Mouse (Mus musculus): ENCODE results near the gene Milr1. TPM values are rescaled to one million over a fixed set of nuclear protein-coding genes. Genes with fewer than 3 reads are reported as not detected.

Gene Milr1
- polyA plus RNA-seq (2015; fragmentation: Nextera tagmentation; extraction: Ambion mirVana) = 1.6 and 1.7 TPM in 2 replicates

DNA sequence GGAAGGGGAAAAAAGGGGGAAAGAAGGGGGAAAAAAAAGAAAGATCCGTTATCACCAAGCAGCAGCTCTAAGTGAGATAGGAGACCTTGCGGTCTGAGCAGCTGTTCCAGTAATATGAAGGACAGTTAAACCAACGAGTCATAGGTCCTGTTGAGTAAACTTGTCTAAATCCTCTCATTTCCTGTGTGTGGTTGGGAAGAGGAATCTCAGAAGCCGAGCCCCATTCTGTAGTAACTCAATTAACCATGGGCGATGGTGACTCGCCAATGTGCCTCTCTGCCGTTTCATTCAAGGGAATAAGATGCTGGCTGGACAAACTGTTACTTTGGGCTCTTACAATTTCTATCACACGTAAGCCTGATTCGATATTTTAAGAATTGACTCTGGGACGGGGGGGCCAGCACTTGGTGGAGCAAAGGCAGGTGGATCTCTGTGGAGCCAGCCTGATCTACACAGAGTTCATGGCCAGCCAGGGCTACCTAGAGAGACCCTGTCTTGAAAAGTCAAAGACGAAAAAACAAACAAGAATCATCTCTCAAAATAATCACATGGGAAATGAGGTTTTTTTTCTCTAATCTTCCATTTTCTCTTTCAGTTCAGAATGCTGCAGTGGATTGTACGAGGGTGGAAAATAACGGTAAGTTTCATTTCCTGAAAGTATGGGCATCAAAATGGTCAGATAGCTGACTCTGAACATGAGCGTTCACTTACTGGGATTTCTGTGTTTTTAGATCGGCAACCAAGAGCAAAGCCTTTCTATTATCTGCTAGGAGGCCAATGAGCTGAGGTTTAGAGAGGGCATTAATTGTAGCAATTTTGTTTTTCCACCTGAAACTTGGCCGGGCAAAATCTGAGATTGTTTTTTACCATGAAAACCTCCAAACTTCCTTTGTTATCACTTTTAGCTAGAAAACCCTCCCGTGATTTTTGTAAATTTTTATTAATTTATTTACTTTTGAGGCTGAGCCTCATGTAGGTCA, at the start of gene Milr1:
Gene Milr1, plus strand, starts transcription at position 188 of the 980 bp plus-strand sequence.
- ATAC-seq = no peak
- Histone ChIP-seq H3K36me3 (ENCODE audit: control insufficient read depth, insufficient read depth, low read length) (no peaks in the 10 kb centered on the region), H3K9ac (ENCODE audit: low read depth, low read length) (no peak within 1 kb of the TSS), H3K4me1 (ENCODE audit: control insufficient read depth, insufficient read depth, low read length) (no peaks in the 10 kb centered on the region), H3K4me2 (ENCODE audit: low read depth, low read length) (no peak within 1 kb of the TSS), H3K27ac (ENCODE audit: low read length) (no peak within 1 kb of the TSS), H3K27me3 (replicated peaks; ENCODE audit: control insufficient read depth, insufficient read depth, low read length) (no peaks in the 10 kb centered on the region), H3K4me3 (ENCODE audit: low read length) (no peak within 1 kb of the TSS), H3K9me3 (ENCODE audit: control insufficient read depth, low read length) (0 out of 2 replicates have a peak, but pooled peaks cover 3% of the 10 kb centered on the region)
- 77% methylated on average over 17 of the region's 17 CpGs for WGBS

DNA sequence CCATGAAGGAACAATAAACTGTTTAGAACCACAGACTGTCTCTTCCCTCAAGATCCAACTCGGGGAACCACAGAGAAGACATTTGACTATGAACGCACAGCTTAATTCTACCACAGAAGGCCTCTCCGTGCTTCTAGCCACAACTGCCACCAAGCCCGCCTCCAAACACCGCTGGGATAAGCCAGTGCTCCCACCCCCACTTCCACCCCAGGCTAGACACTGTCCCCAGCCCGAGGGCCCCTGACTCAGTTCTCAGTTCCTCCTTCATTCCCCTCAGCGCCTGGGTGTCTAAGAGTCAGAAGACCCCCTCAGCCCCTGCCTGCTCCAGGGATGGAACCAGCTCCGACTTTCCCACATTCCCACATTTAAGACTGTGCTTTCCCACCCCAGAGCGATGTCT, 49.4 kb upstream of the Milr1 start:
- H3K9ac ChIP-seq (ENCODE audit: low read depth, low read length) = no peak overlapping the region
- no peak overlapping the region for H3K4me2 ChIP-seq (ENCODE audit: low read depth, low read length)
- H3K27ac ChIP-seq (ENCODE audit: low read length) = no peak overlapping the region
- H3K4me3 ChIP-seq (ENCODE audit: low read length) = no peak overlapping the region
- no peaks in the 10 kb centered on the region for H3K36me3 ChIP-seq (ENCODE audit: control insufficient read depth, insufficient read depth, low read length)
- no peaks in the 10 kb centered on the region for H3K4me1 ChIP-seq (ENCODE audit: control insufficient read depth, insufficient read depth, low read length)
- no peaks in the 10 kb centered on the region for H3K27me3 ChIP-seq (replicated peaks; ENCODE audit: control insufficient read depth, insufficient read depth, low read length)
- H3K9me3 ChIP-seq (ENCODE audit: control insufficient read depth, low read length) = no peaks in the 10 kb centered on the region
- 78% methylated on average over 9 of the region's 9 CpGs for WGBS
- ATAC-seq = no peak

DNA sequence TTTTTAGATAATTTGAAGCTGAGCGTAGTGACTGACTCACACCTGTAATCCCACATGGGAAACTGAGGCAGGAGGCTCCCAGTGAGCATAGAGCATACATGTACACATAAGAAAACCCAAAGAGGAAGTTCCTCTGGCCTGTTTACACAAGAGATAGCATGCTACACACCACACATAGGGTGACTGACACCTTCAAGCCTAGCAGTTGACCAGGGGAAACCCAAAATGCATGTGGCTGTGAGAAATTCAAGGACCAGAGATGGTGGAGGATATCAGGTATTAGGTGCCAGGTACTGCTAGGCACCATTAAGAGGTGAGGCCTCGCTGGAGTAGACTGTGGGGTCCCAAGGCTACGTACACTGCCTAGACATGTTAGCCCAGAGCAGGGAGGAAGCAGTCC, 48.4 kb upstream of the Milr1 start:
- Histone ChIP-seq H3K9ac (ENCODE audit: low read depth, low read length) (no peak overlapping the region), H3K9me3 (ENCODE audit: control insufficient read depth, low read length) (no peaks in the 10 kb centered on the region), H3K27ac (ENCODE audit: low read length) (no peak overlapping the region), H3K4me1 (ENCODE audit: control insufficient read depth, insufficient read depth, low read length) (no peaks in the 10 kb centered on the region), H3K36me3 (ENCODE audit: control insufficient read depth, insufficient read depth, low read length) (no peaks in the 10 kb centered on the region), H3K4me3 (ENCODE audit: low read length) (no peak overlapping the region), H3K27me3 (replicated peaks; ENCODE audit: control insufficient read depth, insufficient read depth, low read length) (no peaks in the 10 kb centered on the region), H3K4me2 (ENCODE audit: low read depth, low read length) (no peak overlapping the region)
- ATAC-seq = no peak
- WGBS = 84% methylated on average over 3 of the region's 3 CpGs

DNA sequence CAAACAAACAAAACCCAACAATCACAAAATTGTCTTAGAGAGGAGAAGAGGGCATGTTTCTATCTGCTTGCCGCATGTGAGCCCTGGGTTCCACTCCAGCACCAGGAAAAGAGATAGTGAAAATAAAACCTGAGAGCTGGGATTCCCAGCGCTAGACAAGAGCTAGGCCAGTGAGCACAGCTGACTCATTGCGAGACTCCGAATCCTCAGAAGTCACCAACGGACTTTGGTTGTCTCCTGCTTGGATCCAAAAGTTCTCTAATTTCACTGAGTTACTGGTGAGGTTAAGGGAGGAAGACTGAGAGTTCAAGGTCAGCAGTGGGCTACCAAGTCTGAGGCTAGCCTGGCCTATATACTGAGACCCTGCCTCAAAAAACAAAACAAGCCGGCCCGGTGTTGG, 47.1 kb upstream of the Milr1 start:
- ATAC-seq = no peak
- Histone ChIP-seq H3K9ac (ENCODE audit: low read depth, low read length) (no peak overlapping the region), H3K4me3 (ENCODE audit: low read length) (no peak overlapping the region), H3K36me3 (ENCODE audit: control insufficient read depth, insufficient read depth, low read length) (no peaks in the 10 kb centered on the region), H3K27ac (ENCODE audit: low read length) (no peak overlapping the region), H3K9me3 (ENCODE audit: control insufficient read depth, low read length) (no peaks in the 10 kb centered on the region), H3K4me2 (ENCODE audit: low read depth, low read length) (no peak overlapping the region), H3K27me3 (replicated peaks; ENCODE audit: control insufficient read depth, insufficient read depth, low read length) (no peaks in the 10 kb centered on the region), H3K4me1 (ENCODE audit: control insufficient read depth, insufficient read depth, low read length) (no peaks in the 10 kb centered on the region)
- 91% methylated on average over 7 of the region's 7 CpGs for WGBS

DNA sequence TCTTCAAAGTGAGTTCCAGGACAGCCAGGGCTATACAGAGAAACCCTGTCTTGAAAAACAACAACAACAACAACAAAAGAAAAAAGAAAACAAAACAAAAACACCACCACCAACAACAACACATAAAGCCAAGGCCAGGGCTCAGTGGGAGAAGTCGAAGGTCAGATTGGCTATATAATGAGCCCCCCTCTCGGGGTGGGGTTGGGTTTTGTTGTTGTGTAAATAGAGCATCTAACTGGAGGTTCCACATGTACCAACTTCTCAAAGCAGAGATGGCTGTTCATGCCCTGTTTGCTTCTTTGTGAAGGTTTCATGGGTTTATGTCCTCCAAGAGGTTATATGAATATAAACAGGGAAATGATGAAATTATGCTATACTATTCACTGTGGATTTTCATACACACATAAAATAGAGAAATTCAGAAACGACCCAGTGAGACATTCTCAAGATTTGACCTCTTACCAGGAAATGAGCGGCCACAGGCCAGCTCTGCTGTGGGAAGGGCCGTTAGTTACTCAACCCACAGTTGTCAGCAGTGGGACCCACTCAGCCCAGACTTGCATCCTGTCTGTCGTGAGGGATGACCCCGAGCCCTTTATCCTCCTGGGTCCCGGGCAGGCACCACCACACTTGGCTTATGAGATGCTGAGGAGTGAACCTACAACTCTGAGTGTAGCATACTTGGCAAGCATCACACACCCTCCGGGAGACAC, 46.5 kb upstream of the Milr1 start:
- no peak overlapping the region for H3K27ac ChIP-seq (ENCODE audit: low read length)
- ATAC-seq = no peak
- no peaks in the 10 kb centered on the region for H3K27me3 ChIP-seq (replicated peaks; ENCODE audit: control insufficient read depth, insufficient read depth, low read length)
- no peaks in the 10 kb centered on the region for H3K9me3 ChIP-seq (ENCODE audit: control insufficient read depth, low read length)
- 68% methylated on average over 9 of the region's 9 CpGs for WGBS
- no peaks in the 10 kb centered on the region for H3K36me3 ChIP-seq (ENCODE audit: control insufficient read depth, insufficient read depth, low read length)
- H3K4me2 ChIP-seq (ENCODE audit: low read depth, low read length) = no peak overlapping the region
- peaks cover 3% of the 10 kb centered on the region; the same call in 1 of the 2 replicates for H3K4me1 ChIP-seq (ENCODE audit: control insufficient read depth, insufficient read depth, low read length)
- H3K4me3 ChIP-seq (ENCODE audit: low read length) = no peak overlapping the region
- no peak overlapping the region for H3K9ac ChIP-seq (ENCODE audit: low read depth, low read length)

DNA sequence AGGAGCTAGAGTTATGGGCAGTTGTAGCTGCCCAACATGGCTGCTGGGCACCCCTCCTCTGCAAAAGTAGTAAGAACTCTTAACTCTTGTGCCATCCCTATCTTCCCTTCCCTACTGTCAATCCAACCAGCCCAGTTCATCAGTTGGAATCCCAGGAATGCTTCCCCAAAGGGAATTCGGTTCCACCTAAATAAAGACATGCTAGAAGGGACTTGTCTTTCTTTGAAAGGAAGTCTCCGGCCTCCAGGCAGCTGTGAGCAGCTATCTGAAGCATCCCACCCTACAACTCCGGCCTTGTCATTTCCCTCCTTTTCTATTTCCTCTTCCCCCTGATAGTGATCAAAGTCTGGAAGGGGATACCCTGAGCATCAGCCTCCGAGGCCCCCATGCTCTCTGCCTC, 44.8 kb upstream of the Milr1 start:
- Histone ChIP-seq H3K9ac (ENCODE audit: low read depth, low read length) (no peak overlapping the region), H3K4me2 (ENCODE audit: low read depth, low read length) (no peak overlapping the region), H3K36me3 (ENCODE audit: control insufficient read depth, insufficient read depth, low read length) (no peaks in the 10 kb centered on the region), H3K4me1 (ENCODE audit: control insufficient read depth, insufficient read depth, low read length) (peaks cover 6% of the 10 kb centered on the region; the same call in 1 of the 2 replicates), H3K9me3 (ENCODE audit: control insufficient read depth, low read length) (no peaks in the 10 kb centered on the region), H3K27me3 (replicated peaks; ENCODE audit: control insufficient read depth, insufficient read depth, low read length) (no peaks in the 10 kb centered on the region), H3K4me3 (ENCODE audit: low read length) (no peak overlapping the region), H3K27ac (ENCODE audit: low read length) (no peak overlapping the region)
- ATAC-seq = no peak
- 48% methylated on average over 4 of the region's 4 CpGs for WGBS

DNA sequence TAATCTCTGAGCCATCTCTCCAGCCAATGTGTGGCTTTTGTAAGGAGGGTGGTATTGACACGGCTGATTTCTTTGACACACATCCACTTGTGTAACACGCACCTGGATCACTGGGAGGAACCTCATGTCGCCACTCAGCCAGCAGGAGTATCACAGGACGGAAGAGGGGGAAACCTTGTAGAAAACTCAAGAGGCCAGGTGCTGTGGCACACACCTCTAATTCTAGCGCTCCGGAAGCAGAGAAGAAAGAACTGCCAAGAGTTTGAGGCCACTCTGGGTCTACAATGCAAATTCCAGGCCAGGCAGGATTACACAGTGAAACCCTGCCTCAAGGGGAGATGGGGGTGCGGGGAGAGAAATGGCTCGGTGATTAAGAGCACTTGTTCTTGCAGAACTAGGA, 43.9 kb upstream of the Milr1 start:
- Histone ChIP-seq H3K27ac (ENCODE audit: low read length) (no peak overlapping the region), H3K9ac (ENCODE audit: low read depth, low read length) (no peak overlapping the region), H3K36me3 (ENCODE audit: control insufficient read depth, insufficient read depth, low read length) (no peaks in the 10 kb centered on the region), H3K4me1 (ENCODE audit: control insufficient read depth, insufficient read depth, low read length) (peaks cover 6% of the 10 kb centered on the region; the same call in 1 of the 2 replicates), H3K27me3 (replicated peaks; ENCODE audit: control insufficient read depth, insufficient read depth, low read length) (no peaks in the 10 kb centered on the region), H3K4me3 (ENCODE audit: low read length) (no peak overlapping the region), H3K9me3 (ENCODE audit: control insufficient read depth, low read length) (no peaks in the 10 kb centered on the region), H3K4me2 (ENCODE audit: low read depth, low read length) (no peak overlapping the region)
- 81% methylated on average over 8 of the region's 8 CpGs for WGBS
- no peak for ATAC-seq

DNA sequence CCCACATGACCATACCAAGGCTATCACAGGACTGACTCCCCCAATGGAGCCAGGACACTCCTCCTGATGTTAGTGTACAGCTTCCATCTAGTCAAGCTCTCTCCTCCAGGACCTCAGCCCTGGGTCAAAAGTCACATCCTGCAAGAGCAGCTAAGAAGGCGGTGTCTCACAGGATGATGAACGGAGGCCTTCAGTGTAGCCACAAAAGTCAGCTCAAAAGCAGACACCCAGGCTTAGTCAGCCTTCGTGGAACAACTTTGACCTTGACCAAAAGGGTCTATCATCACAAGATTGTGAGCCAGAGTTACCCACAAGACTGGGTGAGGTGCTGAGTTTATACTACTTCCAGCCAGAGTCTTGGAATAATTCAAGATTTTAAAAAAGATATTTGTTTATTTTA, 43.2 kb upstream of the Milr1 start:
- Histone ChIP-seq H3K9me3 (ENCODE audit: control insufficient read depth, low read length) (no peaks in the 10 kb centered on the region), H3K36me3 (ENCODE audit: control insufficient read depth, insufficient read depth, low read length) (no peaks in the 10 kb centered on the region), H3K27me3 (replicated peaks; ENCODE audit: control insufficient read depth, insufficient read depth, low read length) (no peaks in the 10 kb centered on the region), H3K9ac (ENCODE audit: low read depth, low read length) (no peak overlapping the region), H3K4me3 (ENCODE audit: low read length) (no peak overlapping the region), H3K4me1 (ENCODE audit: control insufficient read depth, insufficient read depth, low read length) (peaks cover 6% of the 10 kb centered on the region; the same call in 1 of the 2 replicates), H3K4me2 (ENCODE audit: low read depth, low read length) (no peak overlapping the region), H3K27ac (ENCODE audit: low read length) (no peak overlapping the region)
- WGBS = 46% methylated on average over 3 of the region's 3 CpGs
- no peak for ATAC-seq

DNA sequence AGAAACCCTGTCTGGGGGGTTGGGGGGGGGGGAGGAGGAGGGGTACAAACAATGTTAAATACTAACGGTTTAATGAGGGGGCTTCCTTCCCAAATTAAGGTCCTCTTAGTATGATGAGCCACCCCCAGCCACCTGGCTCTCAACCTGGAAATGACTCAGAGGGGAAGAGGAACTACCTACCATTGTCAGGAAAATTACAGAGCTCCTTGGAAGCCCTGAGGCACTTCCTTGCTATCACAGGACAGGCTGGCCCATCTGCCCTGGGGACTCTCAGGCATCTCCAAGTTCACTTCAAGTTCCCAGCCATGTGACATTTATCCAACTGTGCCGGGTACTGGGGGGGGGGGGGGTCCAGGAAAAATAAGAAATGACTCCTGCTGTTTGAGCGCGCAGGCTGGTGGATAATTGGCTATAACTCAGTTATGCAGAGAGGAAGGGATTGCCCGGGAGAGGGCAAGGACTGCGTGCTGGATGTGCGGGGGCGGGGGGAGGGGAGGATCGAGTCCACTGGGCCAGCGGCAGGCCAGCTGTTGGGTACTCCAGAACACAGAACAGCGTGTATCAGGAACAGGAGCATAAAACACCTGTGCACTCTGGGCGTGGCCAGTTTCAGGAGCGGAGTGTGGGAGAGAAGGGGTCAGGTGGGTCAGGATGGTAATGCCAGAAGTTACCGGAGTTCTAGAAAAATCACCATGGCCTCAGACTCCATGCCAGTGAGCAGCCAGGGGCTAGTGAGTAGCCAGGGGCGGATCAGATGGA, 41.6 kb upstream of the Milr1 start:
- Histone ChIP-seq H3K4me3 (ENCODE audit: low read length) (no peak overlapping the region), H3K27me3 (replicated peaks; ENCODE audit: control insufficient read depth, insufficient read depth, low read length) (no peaks in the 10 kb centered on the region), H3K27ac (ENCODE audit: low read length) (no peak overlapping the region), H3K9ac (ENCODE audit: low read depth, low read length) (no peak overlapping the region), H3K4me1 (ENCODE audit: control insufficient read depth, insufficient read depth, low read length) (peaks cover 6% of the 10 kb centered on the region; the same call in 1 of the 2 replicates), H3K36me3 (ENCODE audit: control insufficient read depth, insufficient read depth, low read length) (no peaks in the 10 kb centered on the region), H3K9me3 (ENCODE audit: control insufficient read depth, low read length) (no peaks in the 10 kb centered on the region), H3K4me2 (ENCODE audit: low read depth, low read length) (peak overlapping the region; percentile 21; the same call in 1 of the 2 replicates)
- 35% methylated on average over 15 of the region's 15 CpGs for WGBS
- peak; percentile 53 for ATAC-seq

Data from intestine, embryonic 16.5 days (tissue).